Mouse (Mus musculus) activated CD4-positive, CD25-positive, alpha-beta regulatory T cell (primary cell): ENCODE data around the gene Isg15. TPM values are rescaled to one million over a fixed set of nuclear protein-coding genes. Genes with fewer than 3 reads are reported as not detected.

Source experiments
- polyA plus RNA-seq, 2 experiments: library from polyadenylated mRNA; unstranded; fragments of 100-300 nt; shearing (Covaris generic); gene quantifications; one replicate each; pipeline ENCODE4 v1.2.1; 2017

Gene Isg15
- polyA plus RNA-seq, result 10 to 100 TPM; 71.8 to 72.7 TPM

GRCm38 (mm10) chr4:156200623-156201475, at the start of gene Isg15:
Gene Isg15 (minus strand): TSS chr4:156200818.

GRCm38 (mm10) chr4:156235808-156236533, 35.4 kb upstream of the Isg15 start, which contains the start of gene Noc2l:
Gene Noc2l (plus strand): TSS chr4:156236010.

GRCm38 (mm10) chr4:156234701-156235213, 34.1 kb upstream of the Isg15 start, which contains the start of gene Plekhn1:
Gene Plekhn1 (minus strand): TSS chr4:156234857.

GRCm38 (mm10) chr4:156215649-156216048, 15.0 kb upstream of the Isg15 start, which contains the start of gene Perm1:
Gene Perm1 (plus strand): TSS chr4:156215868.

GRCm38 (mm10) chr4:156203001-156203412, 2.4 kb upstream of the Isg15 start, which contains the start of gene AW011738:
Gene AW011738 (plus strand): TSS chr4:156203304.

GRCm38 (mm10) chr4:156197131-156197828, 3.3 kb downstream of the Isg15 start, which contains the start of gene Agrn:
Gene Agrn (minus strand): TSS chr4:156197488.

Other genes starting within 250 kb of the Isg15 start
- gene C1qtnf12, start 238.5 kb downstream of the Isg15 start, polyA plus RNA-seq, result 10 to 100 TPM; 15.8 to 29.0 TPM
- 1 to 10 TPM; 7.4 to 9.5 TPM for gene B3galt6, start 208.2 kb downstream of the Isg15 start, polyA plus RNA-seq
- gene Sdf4, start 207.9 kb downstream of the Isg15 start, polyA plus RNA-seq, result 100 to 1,000 TPM; 563 to 617 TPM
- gene Tnfrsf4, start 187.0 kb downstream of the Isg15 start, polyA plus RNA-seq, result 1,000 to 10,000 TPM in 1 of 2 experiments, 100 to 1,000 TPM in 1; 923 to 1,159 TPM
- 1,000 to 10,000 TPM in 1 of 2 experiments, 100 to 1,000 TPM in 1; 560 to 1,034 TPM for gene Tnfrsf18, start 174.7 kb downstream of the Isg15 start, polyA plus RNA-seq
- under 1 TPM; 0.22 to 0.50 TPM for gene Ttll10, start 141.4 kb downstream of the Isg15 start, polyA plus RNA-seq
- gene 9430015G10Rik, start 90.8 kb downstream of the Isg15 start, polyA plus RNA-seq, result 10 to 100 TPM; 13.2 to 14.3 TPM
- gene Rnf223, start 70.3 kb downstream of the Isg15 start, polyA plus RNA-seq, result under 1 TPM in 1 of 2 experiments, not detected in 1; 0.07 TPM
- gene Agrn, start 3.3 kb downstream of the Isg15 start, polyA plus RNA-seq, result 1 to 10 TPM; 3.9 to 6.5 TPM
- 10 to 100 TPM; 18.1 to 19.0 TPM for gene AW011738, start 2.5 kb upstream of the Isg15 start, polyA plus RNA-seq
- gene Perm1, start 15.1 kb upstream of the Isg15 start, polyA plus RNA-seq, result 1 to 10 TPM; 1.4 to 2.0 TPM
- gene Plekhn1, start 34.0 kb upstream of the Isg15 start, polyA plus RNA-seq, result 10 to 100 TPM; 19.0 to 19.5 TPM
- gene Noc2l, start 35.2 kb upstream of the Isg15 start, polyA plus RNA-seq, result 100 to 1,000 TPM; 107 to 135 TPM
- gene Samd11, start 54.8 kb upstream of the Isg15 start, polyA plus RNA-seq, result 10 to 100 TPM in 1 of 2 experiments, under 1 TPM in 1; 0.27 to 12.4 TPM
- gene Vmn2r-ps159, start 130.3 kb upstream of the Isg15 start, polyA plus RNA-seq, result under 1 TPM in 1 of 2 experiments, not detected in 1; 0.06 TPM